Mouse (Mus musculus): ENCODE results near the gene Zyx. TPM values are rescaled to one million over a fixed set of nuclear protein-coding genes. Genes with fewer than 3 reads are reported as not detected.

Gene Zyx
- polyA plus RNA-seq, 1 experiment from 2014 or later: 117 TPM

Other genes with a start within 250 kb of the Zyx start
- gene Tas2r139, start 208.7 kb upstream of the Zyx start, polyA plus RNA-seq (2014; fragmentation: Nextera tagmentation; extraction: Ambion mirVana): not detected in 2 replicates
- not detected in 2 replicates for gene Tas2r144, start 134.3 kb upstream of the Zyx start, polyA plus RNA-seq (2014; fragmentation: Nextera tagmentation; extraction: Ambion mirVana)
- gene Gstk1, start 103.7 kb upstream of the Zyx start, polyA plus RNA-seq (2014; fragmentation: Nextera tagmentation; extraction: Ambion mirVana): 19.5 and 22.1 TPM in 2 replicates
- 2.6 and 2.8 TPM in 2 replicates for gene Tmem139, start 87.7 kb upstream of the Zyx start, polyA plus RNA-seq (2014; fragmentation: Nextera tagmentation; extraction: Ambion mirVana)
- gene Casp2, start 84.6 kb upstream of the Zyx start, polyA plus RNA-seq (2014; fragmentation: Nextera tagmentation; extraction: Ambion mirVana): 58.8 and 59.5 TPM in 2 replicates
- 0.53 TPM in 1 of 2 replicates, not detected in the other for gene Clcn1, start 62.9 kb upstream of the Zyx start, polyA plus RNA-seq (2014; fragmentation: Nextera tagmentation; extraction: Ambion mirVana)
- 0.34 and 0.48 TPM in 2 replicates for gene Fam131b, start 25.0 kb upstream of the Zyx start, polyA plus RNA-seq (2014; fragmentation: Nextera tagmentation; extraction: Ambion mirVana)
- gene Epha1, start 23.6 kb downstream of the Zyx start, polyA plus RNA-seq (2014; fragmentation: Nextera tagmentation; extraction: Ambion mirVana): 4.0 and 5.3 TPM in 2 replicates
- not detected in 2 replicates for gene Tas2r143, start 50.6 kb downstream of the Zyx start, polyA plus RNA-seq (2014; fragmentation: Nextera tagmentation; extraction: Ambion mirVana)
- not detected in 2 replicates for gene Tas2r135, start 55.8 kb downstream of the Zyx start, polyA plus RNA-seq (2014; fragmentation: Nextera tagmentation; extraction: Ambion mirVana)
- not detected in 2 replicates for gene Tas2r126, start 84.9 kb downstream of the Zyx start, polyA plus RNA-seq (2014; fragmentation: Nextera tagmentation; extraction: Ambion mirVana)
- not detected in 2 replicates for gene Olfr458, start 115.6 kb downstream of the Zyx start, polyA plus RNA-seq (2014; fragmentation: Nextera tagmentation; extraction: Ambion mirVana)
- not detected in 2 replicates for gene Olfr457, start 126.7 kb downstream of the Zyx start, polyA plus RNA-seq (2014; fragmentation: Nextera tagmentation; extraction: Ambion mirVana)
- not detected in 2 replicates for gene Olfr456, start 137.6 kb downstream of the Zyx start, polyA plus RNA-seq (2014; fragmentation: Nextera tagmentation; extraction: Ambion mirVana)
- not detected in 2 replicates for gene Olfr455, start 198.0 kb downstream of the Zyx start, polyA plus RNA-seq (2014; fragmentation: Nextera tagmentation; extraction: Ambion mirVana)
- gene Tcaf3, start 248.1 kb downstream of the Zyx start, polyA plus RNA-seq (2014; fragmentation: Nextera tagmentation; extraction: Ambion mirVana): not detected in 2 replicates

Measured in stomach, embryonic 14.5 days (tissue).